Mouse (Mus musculus) spleen, adult 2 months (tissue): Measurements from ENCODE around the gene Papss1. TPM values are rescaled to one million over a fixed set of nuclear protein-coding genes. Genes with fewer than 3 reads are reported as not detected.

Experiments used
- DNase-seq, 2 experiments: peaks; one replicate each; pipeline versions ENCODE4 v3.0.0 to v3.0.0-alpha.2; 2012 to 2021; ENCODE audit warnings: low spot score in 2 of 2, low read depth in 1 of 2
- H3K27ac ChIP-seq: fragments of 200-500 bp; 2 replicates; pipeline ENCODE4 v1.5.1; 2012; ENCODE audit warnings: low read length, inconsistent platforms; ENCODE audit not compliant: insufficient read depth
- H3K27me3 ChIP-seq: fragments of 200-500 bp; 2 replicates; pipeline ENCODE4 v1.6.1; 2012; ENCODE audit warnings: mild to moderate bottlenecking, moderate library complexity, low read length, inconsistent platforms; ENCODE audit not compliant: control insufficient read depth, insufficient read depth
- H3K36me3 ChIP-seq: fragments of 200-500 bp; 2 replicates; pipeline ENCODE4 v1.6.1; 2012; ENCODE audit warnings: mild to moderate bottlenecking, low read length, inconsistent platforms; ENCODE audit not compliant: control insufficient read depth, insufficient read depth
- H3K4me1 ChIP-seq: fragments of 200-500 bp; 2 replicates; pipeline ENCODE4 v1.6.1; 2011; ENCODE audit warnings: inconsistent platforms; ENCODE audit not compliant: control insufficient read depth, insufficient read depth, insufficient read length
- H3K4me3 ChIP-seq: fragments of 200-500 bp; 2 replicates; pipeline ENCODE4 v1.5.1; 2011; ENCODE audit warnings: mild to moderate bottlenecking, inconsistent platforms; ENCODE audit not compliant: insufficient read depth, insufficient read length; ENCODE audit errors: extremely low read depth
- CTCF ChIP-seq: fragments of 200-500 bp; IDR thresholded peaks from 2 replicates; pipeline ENCODE4 v1.5.1; 2011; ENCODE audit warnings: mild to moderate bottlenecking, inconsistent platforms; ENCODE audit not compliant: insufficient read depth, insufficient read length, insufficient replicate concordance; ENCODE audit errors: extremely low read depth
- POLR2A ChIP-seq: fragments of 200-500 bp; IDR thresholded peaks from 2 replicates; pipeline ENCODE4 v1.6.1; 2011; ENCODE audit warnings: low read depth, low read length, inconsistent platforms
- WGBS: fragments of 180-500 bp; shearing (Covaris S2); methylation state at CpG from one replicate; pipeline ENCODE4 v1.1.7; 2018; 5-methylcytosine and 5-hydroxymethylcytosine counted together
- polyA plus RNA-seq: library from polyadenylated mRNA; depleted of rRNA; stranded (reverse); fragments of >200 nt; gene quantifications from 2 replicates; pipeline ENCODE4 v1.2.3, GENCODE M21; 2012

The Papss1 gene
- polyA plus RNA-seq, 1 experiment, result 10.6 TPM

GRCm38 (mm10) chr3:131618580-131619338, 54.2 kb downstream of the Papss1 start:
- WGBS, result 95% methylated on average over 18 of the region's 18 CpGs
- Histone ChIP-seq H3K27me3 (no peaks in the 10 kb centered on the region), H3K36me3 (peaks cover 3% of the 10 kb centered on the region; the same call in 1 of the 2 replicates), H3K27ac (no peak overlapping the region), H3K4me3 (no peak overlapping the region), H3K4me1 (no peaks in the 10 kb centered on the region)
- no peak for DNase-seq
- TF ChIP-seq POLR2A (no peak), CTCF (no peak)

GRCm38 (mm10) chr3:131623208-131623607, 58.6 kb downstream of the Papss1 start:
- no peaks in the 10 kb centered on the region for H3K27me3 ChIP-seq
- 94% methylated on average over 1 of the region's 1 CpGs for whole genome bisulfite sequencing
- H3K36me3 ChIP-seq, result 0 out of 2 replicates have a peak, but pooled peaks cover 2% of the 10 kb centered on the region
- no peak for DNase-seq
- no peak overlapping the region for H3K4me3 ChIP-seq
- H3K4me1 ChIP-seq, result no peaks in the 10 kb centered on the region
- no peak overlapping the region for H3K27ac ChIP-seq
- TF ChIP-seq CTCF, result no peak
- no peak for TF ChIP-seq POLR2A

GRCm38 (mm10) chr3:131624063-131624462, 59.5 kb downstream of the Papss1 start:
- no peak for DNase-seq
- 95% methylated on average over 9 of the region's 9 CpGs for WGBS
- H3K4me1 ChIP-seq, result no peaks in the 10 kb centered on the region
- H3K36me3 ChIP-seq, result 0 out of 2 replicates have a peak, but pooled peaks cover under 1% of the 10 kb centered on the region
- H3K4me3 ChIP-seq, result no peak overlapping the region
- H3K27ac ChIP-seq, result no peak overlapping the region
- TF ChIP-seq CTCF (no peak), POLR2A (no peak)
- no peaks in the 10 kb centered on the region for H3K27me3 ChIP-seq

DNA sequence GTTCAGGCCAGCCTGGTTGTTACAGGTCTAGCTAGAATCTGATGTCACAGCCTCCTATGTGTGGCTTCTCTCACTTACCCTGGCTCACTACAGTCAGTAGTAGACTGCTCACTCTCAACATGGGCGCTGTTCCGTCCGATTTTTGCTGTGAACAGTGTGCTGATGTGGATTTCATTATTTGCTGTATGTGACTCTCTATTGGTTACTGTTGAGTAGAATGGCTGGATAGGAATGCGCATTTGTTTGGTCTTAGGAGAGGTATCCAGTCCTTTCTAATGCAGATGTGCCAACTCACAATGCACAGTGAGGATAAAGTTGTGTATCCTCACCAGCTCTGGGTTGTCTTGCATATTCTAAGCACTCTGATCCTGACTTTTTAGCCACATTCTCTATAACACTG, 62.9 kb downstream of the Papss1 start:
- Histone ChIP-seq H3K27me3 (no peaks in the 10 kb centered on the region), H3K27ac (no peak overlapping the region), H3K4me1 (no peaks in the 10 kb centered on the region), H3K4me3 (no peak overlapping the region), H3K36me3 (no peaks in the 10 kb centered on the region)
- 96% methylated on average over 4 of the region's 4 CpGs for WGBS
- no peak for DNase-seq
- TF ChIP-seq CTCF, result no peak
- no peak for TF ChIP-seq POLR2A

DNA sequence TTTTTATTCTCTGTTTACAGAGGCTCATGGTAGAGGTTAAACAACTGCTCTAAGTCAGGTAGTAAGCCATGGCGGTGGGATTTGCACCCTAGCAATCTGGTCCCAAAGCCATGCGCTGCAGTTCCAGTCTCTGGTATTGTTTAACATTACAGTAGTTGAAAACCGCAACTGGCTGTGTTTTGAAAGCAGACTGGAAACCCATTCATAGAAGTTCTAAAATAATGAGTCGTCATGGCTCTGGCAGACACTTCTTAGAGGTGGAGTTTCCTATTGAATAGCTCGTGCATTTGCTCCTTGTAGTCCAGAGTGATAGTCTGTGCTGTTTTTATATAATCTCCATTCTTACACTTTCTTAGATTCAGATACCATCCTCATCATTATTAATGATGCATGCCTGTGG, 63.7 kb downstream of the Papss1 start:
- TF ChIP-seq POLR2A (no peak), CTCF (no peak)

DNA sequence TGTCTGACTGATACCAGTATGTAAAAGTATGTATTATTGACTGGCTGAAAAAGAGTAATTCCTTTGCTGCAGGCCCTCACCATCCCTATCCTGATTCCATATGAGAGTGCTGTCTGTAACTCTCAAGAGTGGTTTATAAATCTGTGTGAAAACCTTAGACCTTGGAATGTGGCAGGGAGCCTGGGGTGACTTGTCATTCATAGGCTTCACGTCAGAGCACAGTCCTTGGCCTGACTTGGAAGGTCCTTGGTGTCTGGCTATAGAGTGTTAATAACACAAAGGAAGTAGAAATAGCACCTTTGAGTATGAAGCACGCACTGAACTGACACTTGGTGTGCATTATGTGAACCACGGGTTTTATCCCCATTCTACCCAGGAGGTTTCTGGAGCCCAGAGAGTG, 64.4 kb downstream of the Papss1 start:
- H3K27me3 ChIP-seq, result no peaks in the 10 kb centered on the region
- H3K27ac ChIP-seq, result no peak overlapping the region
- H3K4me1 ChIP-seq, result no peaks in the 10 kb centered on the region
- no peak for DNase-seq
- no peaks in the 10 kb centered on the region for H3K36me3 ChIP-seq
- no peak overlapping the region for H3K4me3 ChIP-seq
- no peak for TF ChIP-seq POLR2A
- TF ChIP-seq CTCF, result no peak
- WGBS, result 83% methylated on average over 3 of the region's 3 CpGs

More for the DNA sequence above, 63.7 kb downstream of the Papss1 start:
- WGBS, result 89% methylated on average over 5 of the region's 5 CpGs
- Histone ChIP-seq H3K4me3 (no peak overlapping the region), H3K4me1 (no peaks in the 10 kb centered on the region), H3K36me3 (no peaks in the 10 kb centered on the region), H3K27ac (no peak overlapping the region), H3K27me3 (no peaks in the 10 kb centered on the region)
- DNase-seq, result no peak

DNA sequence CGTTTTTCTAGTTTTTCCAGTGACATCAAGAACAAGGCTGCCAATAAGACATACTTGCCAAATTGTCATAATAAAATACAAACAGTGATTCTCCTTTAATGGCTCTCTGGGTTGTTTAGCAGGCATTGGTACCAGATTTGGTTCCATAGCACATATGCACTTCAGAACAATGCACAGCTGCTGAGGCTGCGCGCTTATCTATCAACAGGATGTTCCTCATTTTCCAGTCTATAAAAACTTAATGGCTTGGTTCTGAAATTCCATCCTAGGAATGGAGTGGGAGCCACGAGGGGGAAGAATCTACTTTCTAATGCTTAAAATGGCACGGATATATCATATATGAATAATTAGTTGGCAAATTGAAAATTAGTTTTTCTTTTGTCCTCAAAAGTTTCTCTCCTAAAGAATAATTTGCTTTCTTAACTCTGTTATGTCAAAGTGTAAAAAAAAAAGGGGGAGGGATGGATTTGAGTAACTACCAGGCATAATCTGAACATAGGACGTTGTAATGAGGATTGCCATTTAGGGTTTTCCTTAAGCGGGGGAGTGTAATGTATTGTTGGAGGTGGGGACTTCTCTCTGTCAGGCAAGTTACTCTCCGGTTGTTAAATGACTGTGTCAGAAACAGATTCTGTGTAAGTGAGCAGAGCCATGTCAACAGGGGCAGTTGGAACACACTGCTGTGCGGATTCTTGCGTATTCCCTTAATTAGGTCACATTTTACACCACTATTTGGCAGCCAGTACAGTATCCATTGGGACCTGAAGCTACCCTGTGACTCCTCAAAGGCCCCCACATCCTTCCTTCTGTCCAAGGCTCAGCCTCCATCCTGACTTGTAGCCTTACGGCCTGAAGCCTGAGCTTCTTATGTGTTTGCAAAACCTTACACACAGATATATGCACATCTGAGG, 66.1 kb downstream of the Papss1 start:
- Histone ChIP-seq H3K4me3 (no peak overlapping the region), H3K27me3 (no peaks in the 10 kb centered on the region), H3K27ac (no peak overlapping the region), H3K4me1 (no peaks in the 10 kb centered on the region), H3K36me3 (no peaks in the 10 kb centered on the region)
- WGBS, result 90% methylated on average over 11 of the region's 11 CpGs
- TF ChIP-seq POLR2A (no peak), CTCF (no peak)
- no peak for DNase-seq
